Mouse (Mus musculus) lung, postnatal 10 days (tissue): ENCODE data around the gene Tusc2.

ENCODE experiments used
- DNase-seq: peaks from one replicate; pipeline ENCODE4 v3.0.0; 2021

The Tusc2 gene

DNA sequence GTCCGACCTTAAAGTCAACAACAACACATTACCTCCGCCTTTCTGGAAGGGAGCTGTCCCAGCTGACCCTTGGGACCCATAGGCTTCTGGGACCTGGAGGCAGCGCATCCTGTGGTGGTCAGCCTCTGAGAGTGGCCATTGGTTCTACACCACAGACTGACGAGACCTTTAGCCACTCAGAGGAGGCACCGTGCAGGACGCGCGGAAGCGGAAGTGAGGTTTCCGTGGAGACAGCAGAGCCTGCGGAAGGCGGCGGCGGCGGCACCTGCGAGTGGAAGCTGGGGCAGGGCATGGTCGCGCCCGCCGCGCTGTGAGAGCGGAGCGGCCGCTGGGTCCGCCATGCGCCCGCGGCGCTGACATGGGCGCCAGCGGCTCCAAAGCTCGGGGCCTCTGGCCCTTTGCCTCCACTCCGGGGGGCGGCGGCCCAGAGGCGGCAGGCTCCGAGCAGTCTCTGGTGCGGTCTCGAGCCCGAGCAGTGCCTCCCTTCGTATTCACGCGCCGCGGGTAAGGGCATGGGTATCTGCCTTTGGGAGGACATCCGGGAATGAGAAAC lies at the start of gene Tusc2:
TSS of gene Tusc2 (plus strand) at position 227 of the 553 bp plus-strand sequence.
- peak; percentile 96 for DNase-seq

- peak; percentile 85 for DNase-seq
These were observed 48.6 kb upstream of the Tusc2 start for GRCm38 (mm10) chr9:107514303-107514955.

- DNase-seq, result no peak
These were observed 42.7 kb upstream of the Tusc2 start for GRCm38 (mm10) chr9:107520331-107520730.

DNA sequence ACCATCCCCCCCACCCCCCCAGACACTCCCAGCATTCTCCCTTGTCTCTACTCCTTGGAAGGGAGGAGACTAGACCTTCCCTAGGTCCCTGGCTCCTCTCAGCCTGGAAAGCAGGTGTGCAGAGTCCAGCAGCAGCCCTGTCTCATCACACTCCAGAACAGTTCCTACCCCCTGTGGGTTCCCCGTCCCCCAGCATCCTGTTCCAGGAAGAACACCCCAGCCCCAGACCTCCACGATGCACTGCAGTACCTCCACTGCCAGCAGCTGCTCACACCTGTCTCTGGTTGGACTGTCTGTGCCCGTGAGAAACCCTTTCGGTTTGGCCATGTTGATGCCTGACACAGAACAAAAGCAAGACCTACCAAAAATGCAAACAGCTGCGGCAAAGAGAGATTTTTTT lies 41.9 kb upstream of the Tusc2 start:
- DNase-seq, result no peak

DNA sequence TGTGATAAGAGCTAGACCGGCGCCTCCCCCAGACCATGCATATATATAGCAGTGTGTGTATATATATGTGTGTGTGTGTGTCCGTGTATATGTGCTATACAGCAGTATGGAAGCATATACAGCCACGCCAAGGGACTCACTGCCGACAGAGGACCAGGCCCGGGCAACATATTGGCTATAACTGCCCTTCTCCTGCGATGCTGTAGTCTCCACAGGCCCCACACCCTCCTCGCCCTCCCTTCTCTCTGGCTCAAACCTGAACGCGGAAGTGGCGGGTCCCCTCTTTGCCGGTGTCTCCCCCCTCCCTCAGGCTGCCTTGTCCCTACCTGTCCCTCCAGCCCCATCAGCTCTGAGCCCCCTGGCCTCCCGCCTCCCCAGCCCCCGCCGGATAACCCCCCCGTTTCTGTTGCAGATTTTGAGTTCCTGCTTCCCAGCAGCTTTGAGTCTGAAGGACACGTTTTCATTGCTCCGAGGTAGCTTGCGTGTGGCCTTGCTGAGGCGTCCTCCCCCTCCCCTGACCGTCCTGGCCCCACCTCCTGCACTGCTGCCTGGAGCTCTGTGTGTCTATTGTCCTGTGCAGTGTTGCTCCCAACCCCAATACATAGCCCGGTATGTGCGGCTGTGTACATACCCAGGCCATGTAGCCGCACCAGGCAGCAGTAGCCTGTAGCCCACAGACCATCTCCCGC lies 41.2 kb upstream of the Tusc2 start:
- no peak for DNase-seq

- DNase-seq, result no peak
These were observed 40.7 kb upstream of the Tusc2 start for GRCm38 (mm10) chr9:107522400-107522711.

DNA sequence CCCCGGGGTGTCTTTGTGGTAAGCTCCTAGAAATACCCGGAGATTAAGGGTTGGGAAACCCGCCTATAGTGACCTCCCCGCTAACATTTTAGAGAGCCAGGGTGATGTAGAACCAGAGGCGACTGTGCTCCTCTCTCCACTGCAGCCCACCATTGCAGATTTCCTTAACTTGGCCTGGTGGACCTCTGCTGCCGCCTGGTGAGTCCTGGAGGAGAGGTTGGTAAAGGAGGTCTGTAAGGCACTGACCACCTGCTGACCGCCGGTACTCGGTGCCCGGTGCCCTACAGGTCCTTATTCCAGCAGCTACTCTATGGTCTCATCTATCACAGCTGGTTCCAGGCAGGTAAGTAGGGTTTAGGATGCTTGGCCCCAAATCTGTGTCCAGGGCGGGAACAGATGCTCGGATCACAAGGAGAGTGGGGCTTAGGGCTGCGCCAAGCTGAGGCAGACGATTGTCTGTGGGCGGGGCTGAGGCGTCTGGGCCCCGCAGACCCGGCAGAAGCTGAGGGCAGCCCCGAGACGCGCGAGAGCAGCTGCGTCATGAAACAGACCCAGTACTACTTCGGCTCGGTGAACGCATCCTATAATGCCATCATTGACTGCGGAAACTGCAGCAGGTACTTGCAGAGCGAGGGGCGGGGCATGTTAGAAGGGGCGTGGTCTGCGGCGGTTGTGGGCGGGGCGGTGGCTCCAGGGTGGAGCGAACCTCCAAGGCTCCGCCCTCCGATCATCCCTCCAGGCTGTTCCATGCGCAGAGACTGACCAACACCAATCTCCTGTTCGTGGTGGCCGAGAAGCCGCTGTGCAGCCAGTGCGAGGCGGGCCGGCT lies 36.6 kb upstream of the Tusc2 start:
- DNase-seq, result peak; percentile 80

- DNase-seq, result peak; percentile 96
These were observed 29.2 kb upstream of the Tusc2 start, which contains the start of gene Tmem115 for GRCm38 (mm10) chr9:107533791-107534407. Gene Tmem115 (plus strand): TSS chr9:107533945.

GRCm38 (mm10) chr9:107534408-107535202 lies 28.4 kb upstream of the Tusc2 start:
- peak; percentile 48 for DNase-seq

- DNase-seq, result no peak
These were observed 24.8 kb upstream of the Tusc2 start for GRCm38 (mm10) chr9:107538231-107538630.

DNA sequence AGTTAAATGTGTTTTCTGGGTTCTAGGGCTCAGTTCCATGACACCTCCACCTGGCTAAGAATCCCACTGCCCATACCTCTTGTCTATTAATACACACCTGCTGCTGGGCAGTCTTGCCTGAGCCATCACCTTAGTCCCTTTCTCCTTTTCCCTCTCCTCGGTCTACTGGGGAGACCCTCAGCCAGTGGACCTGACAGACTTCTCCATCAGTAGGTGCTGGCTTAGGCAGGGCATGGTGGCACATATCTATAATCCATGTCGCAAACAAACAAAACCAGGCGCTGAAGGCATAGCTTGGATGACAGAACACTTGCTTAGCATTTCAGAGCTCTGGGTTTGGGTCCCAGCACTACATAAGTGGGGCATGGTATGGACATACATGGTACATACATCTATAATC lies 24.3 kb upstream of the Tusc2 start:
- no peak for DNase-seq

GRCm38 (mm10) chr9:107539940-107540339 lies 23.1 kb upstream of the Tusc2 start:
- DNase-seq, result no peak

DNA sequence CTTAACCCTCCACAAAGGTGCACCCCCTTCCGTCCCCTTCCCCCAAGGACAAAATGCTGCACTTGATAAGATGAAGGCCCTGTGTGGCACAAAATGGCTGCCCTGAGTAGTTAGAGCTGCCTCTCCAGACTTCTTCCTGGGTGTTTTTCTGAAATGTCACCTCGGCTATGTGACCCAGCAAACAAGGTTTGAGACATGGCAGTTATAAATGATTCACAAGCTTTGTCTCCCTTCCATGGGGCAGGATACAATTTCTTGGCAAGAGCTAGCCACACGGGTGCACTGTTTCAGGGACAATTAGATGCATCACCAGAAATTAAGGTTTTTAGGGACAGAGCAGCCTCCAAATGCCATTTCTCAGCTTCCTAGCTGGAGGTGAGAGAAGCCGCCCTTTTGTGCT lies 22.6 kb upstream of the Tusc2 start:
- no peak for DNase-seq

GRCm38 (mm10) chr9:107541005-107541404 lies 22.1 kb upstream of the Tusc2 start:
- DNase-seq, result no peak

DNA sequence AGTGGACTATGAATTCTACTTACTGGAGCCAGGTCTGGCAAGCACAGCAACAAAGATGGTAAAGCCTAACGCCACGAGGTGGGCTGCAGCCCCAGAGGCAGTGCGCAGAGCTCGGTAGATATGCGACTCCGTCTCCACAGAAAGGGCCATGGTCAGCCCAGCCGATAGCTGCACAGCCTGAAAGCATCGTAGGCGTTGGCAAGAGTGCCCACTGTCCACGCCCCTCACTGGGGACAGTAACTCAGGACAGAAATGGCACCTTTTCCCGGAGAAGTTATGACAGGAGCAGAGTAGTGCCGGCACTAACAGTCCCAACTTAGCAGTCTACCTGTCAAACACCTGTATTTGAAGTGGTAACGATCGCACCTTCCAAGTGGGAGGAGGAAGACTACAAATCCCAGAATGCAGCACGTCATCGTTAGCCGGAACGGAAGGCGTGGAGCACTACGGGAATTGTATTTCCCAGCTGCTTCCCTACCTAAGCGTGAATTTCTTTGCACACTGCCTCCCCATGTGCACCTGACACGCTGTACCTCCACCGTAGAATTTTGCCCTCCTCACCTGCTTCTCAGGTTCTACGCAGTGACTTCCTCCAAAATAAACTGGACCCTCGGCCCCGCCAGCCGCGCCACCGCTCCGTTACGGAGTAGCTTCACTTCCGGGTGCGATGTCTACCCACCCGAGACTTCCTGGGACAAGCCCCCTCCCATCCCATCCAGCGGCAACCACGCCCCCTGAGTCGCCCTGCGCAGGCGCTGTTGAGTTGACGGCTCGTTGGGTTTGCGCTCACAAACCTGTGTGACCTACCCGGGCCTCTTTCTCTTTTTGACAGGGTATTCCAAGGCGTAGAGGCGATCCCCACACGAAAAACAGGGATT lies 21.3 kb upstream of the Tusc2 start, which contains the start of the genes Cyb561d2 and Nprl2:
TSS of gene Cyb561d2 (minus strand) at position 720 of the 878 bp plus-strand sequence.
TSS of gene Nprl2 (plus strand) at position 753 of the 878 bp plus-strand sequence.
- DNase-seq, result peak; percentile 97

GRCm38 (mm10) chr9:107542352-107542686 lies 20.7 kb upstream of the Tusc2 start:
- DNase-seq, result no peak

DNA sequence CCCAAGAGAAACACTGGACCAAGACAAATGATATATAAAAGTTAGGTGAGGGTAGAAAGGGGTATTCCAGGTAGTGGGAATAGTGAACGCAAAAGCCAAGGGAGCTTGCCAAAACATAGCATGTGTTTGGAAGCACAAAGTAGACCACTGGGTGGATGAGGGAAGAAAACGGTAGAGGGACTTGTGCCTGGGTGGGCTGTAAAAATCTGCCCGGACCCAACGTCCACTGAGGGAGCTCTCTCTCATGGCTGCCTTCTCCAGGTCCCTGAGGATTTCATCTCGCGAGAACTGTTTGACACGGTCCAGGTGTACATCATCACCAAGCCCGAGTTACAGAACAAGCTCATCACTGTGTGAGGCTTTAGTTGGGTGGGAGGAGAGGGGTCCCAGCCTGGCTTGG lies 20.3 kb upstream of the Tusc2 start:
- DNase-seq, result no peak

GRCm38 (mm10) chr9:107543299-107543698 lies 19.8 kb upstream of the Tusc2 start:
- DNase-seq, result no peak

GRCm38 (mm10) chr9:107544196-107544700 lies 18.8 kb upstream of the Tusc2 start:
- DNase-seq, result no peak

GRCm38 (mm10) chr9:107544729-107545128 lies 18.3 kb upstream of the Tusc2 start:
- no peak for DNase-seq

DNA sequence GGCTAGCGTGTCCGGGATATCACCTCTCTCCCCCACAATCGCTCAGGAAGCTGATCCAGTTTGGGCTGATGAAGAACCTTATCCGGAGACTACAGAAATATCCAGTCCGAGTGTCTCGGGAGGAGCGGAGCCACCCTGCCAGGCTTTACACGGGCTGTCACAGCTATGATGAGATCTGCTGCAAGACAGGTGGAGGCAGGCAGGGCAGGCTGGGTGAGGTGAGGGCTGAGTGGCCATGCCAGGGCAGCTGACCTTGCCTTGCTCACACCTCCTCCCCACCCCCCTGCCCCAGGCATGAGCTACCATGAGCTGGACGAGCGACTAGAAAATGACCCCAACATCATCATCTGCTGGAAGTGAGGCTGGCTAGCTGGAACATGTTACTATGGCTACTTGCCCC lies 17.9 kb upstream of the Tusc2 start:
- DNase-seq, result no peak
